Mouse (Mus musculus) frontal cortex, adult (tissue): ENCODE measurements around the gene Mymk.

Experiments
- ATAC-seq: cut with Nextera tagmentation; 2 replicates; pipeline ENCODE4 v1.9.2; 2017; ENCODE audit warnings: mild to moderate bottlenecking, moderate library complexity, mixed read lengths; ENCODE audit not compliant: low TSS enrichment

Mymk gene

GRCm38 (mm10) chr2:27079152-27079584, 7.2 kb upstream of the Mymk start, which contains the start of gene Adamtsl2:
Gene Adamtsl2, plus strand, starts transcription at chr2:27079379.
- 0 out of 2 replicates have a peak, but pooled peaks have one; percentile 14 for ATAC-seq

- ATAC-seq = no peak
These were observed 6.3 kb upstream of the Mymk start for GRCm38 (mm10) chr2:27078312-27078711.

- no peak for ATAC-seq
These were observed 5.8 kb upstream of the Mymk start for GRCm38 (mm10) chr2:27077655-27078244.

GRCm38 (mm10) chr2:27075485-27075884, 3.5 kb upstream of the Mymk start:
- no peak for ATAC-seq

GRCm38 (mm10) chr2:27074804-27075203, 2.8 kb upstream of the Mymk start:
- no peak for ATAC-seq

- ATAC-seq = no peak
These were observed 1.4 kb upstream of the Mymk start for GRCm38 (mm10) chr2:27073407-27073806.

GRCm38 (mm10) chr2:27071137-27071536, 842 bp downstream of the Mymk start:
- ATAC-seq = peak; percentile 84

GRCm38 (mm10) chr2:27070247-27070813, 1.6 kb downstream of the Mymk start:
- peak; percentile 56; the same call in 1 of the 2 replicates for ATAC-seq

- no peak for ATAC-seq
These were observed 2.3 kb downstream of the Mymk start for GRCm38 (mm10) chr2:27069646-27070045.

GRCm38 (mm10) chr2:27067996-27068395, 4.0 kb downstream of the Mymk start:
- no peak for ATAC-seq

- no peak for ATAC-seq
These were observed 4.9 kb downstream of the Mymk start for GRCm38 (mm10) chr2:27067124-27067523.

GRCm38 (mm10) chr2:27059187-27059586, 12.8 kb downstream of the Mymk start:
- no peak for ATAC-seq

GRCm38 (mm10) chr2:27058751-27059150, 13.2 kb downstream of the Mymk start:
- no peak for ATAC-seq

GRCm38 (mm10) chr2:27058251-27058650, 13.7 kb downstream of the Mymk start:
- ATAC-seq = no peak

GRCm38 (mm10) chr2:27049408-27049807, 22.6 kb downstream of the Mymk start:
- ATAC-seq = no peak

GRCm38 (mm10) chr2:27045979-27046770, 25.8 kb downstream of the Mymk start:
- ATAC-seq = no peak

- ATAC-seq = no peak
These were observed 27.3 kb downstream of the Mymk start for GRCm38 (mm10) chr2:27044641-27045040.

GRCm38 (mm10) chr2:27044166-27044565, 27.8 kb downstream of the Mymk start:
- ATAC-seq = no peak

GRCm38 (mm10) chr2:27043461-27043860, 28.5 kb downstream of the Mymk start:
- ATAC-seq = peak; percentile 91

GRCm38 (mm10) chr2:27042131-27042844, 29.7 kb downstream of the Mymk start:
- no peak for ATAC-seq

GRCm38 (mm10) chr2:27039286-27039685, 32.7 kb downstream of the Mymk start:
- ATAC-seq = no peak

GRCm38 (mm10) chr2:27038596-27038995, 33.4 kb downstream of the Mymk start:
- 0 out of 2 replicates have a peak, but pooled peaks have one; percentile 38 for ATAC-seq
